Mouse (Mus musculus) thymus, adult 2 months (tissue): ENCODE data around the gene Plekhm2. TPM values are rescaled to one million over a fixed set of nuclear protein-coding genes. Genes with fewer than 3 reads are reported as not detected.

Source experiments
- DNase-seq: peaks from one replicate; pipeline ENCODE4 v3.0.0; 2021
- H3K27ac ChIP-seq: fragments of 200-500 bp; 2 replicates; pipeline ENCODE4 v1.5.1; 2012; ENCODE audit warnings: low read length, control low read depth; ENCODE audit not compliant: control insufficient read depth, insufficient read depth
- H3K27me3 ChIP-seq: fragments of 200-500 bp; 2 replicates; pipeline ENCODE4 v1.6.1; 2012; ENCODE audit warnings: mild to moderate bottlenecking, low read length, moderate library complexity, mixed read lengths; ENCODE audit not compliant: control insufficient read depth, insufficient read depth
- H3K36me3 ChIP-seq: fragments of 200-500 bp; 2 replicates; pipeline ENCODE4 v1.6.1; 2012; ENCODE audit warnings: mild to moderate bottlenecking, low read length, moderate library complexity; ENCODE audit not compliant: control insufficient read depth, insufficient read depth
- H3K4me1 ChIP-seq: fragments of 200-500 bp; replicated peaks from 2 replicates; pipeline ENCODE4 v1.6.1; 2012; ENCODE audit warnings: low read length; ENCODE audit not compliant: control insufficient read depth, insufficient read depth
- H3K4me3 ChIP-seq: fragments of 200-500 bp; 2 replicates; pipeline ENCODE4 v1.5.1; 2012; ENCODE audit warnings: mild to moderate bottlenecking, low read length, control low read depth, moderate library complexity; ENCODE audit not compliant: control insufficient read depth, insufficient read depth
- CTCF ChIP-seq: fragments of 200-500 bp; IDR thresholded peaks from 2 replicates; pipeline ENCODE4 v1.5.1; 2012; ENCODE audit warnings: mild to moderate bottlenecking, control low read depth, low read length, moderate library complexity, borderline replicate concordance; ENCODE audit not compliant: control insufficient read depth, poor library complexity, insufficient read depth; ENCODE audit errors: extremely low read depth
- POLR2A ChIP-seq: fragments of 200-500 bp; IDR thresholded peaks from 2 replicates; pipeline ENCODE4 v1.6.1; 2012; ENCODE audit warnings: mild to moderate bottlenecking, low read length, control low read depth, moderate library complexity; ENCODE audit not compliant: control insufficient read depth, poor library complexity, insufficient read depth; ENCODE audit errors: extremely low read depth
- WGBS: fragments of 180-500 bp; shearing (Covaris S2); methylation state at CpG from one replicate; pipeline ENCODE4 v1.1.7; 2018; 5-methylcytosine and 5-hydroxymethylcytosine counted together
- polyA plus RNA-seq: library from polyadenylated mRNA; depleted of rRNA; stranded (reverse); fragments of >200 nt; gene quantifications from 2 replicates; pipeline ENCODE4 v1.2.3, GENCODE M21; 2012

Plekhm2 gene
- polyA plus RNA-seq, 1 experiment: 71.4 TPM

DNA sequence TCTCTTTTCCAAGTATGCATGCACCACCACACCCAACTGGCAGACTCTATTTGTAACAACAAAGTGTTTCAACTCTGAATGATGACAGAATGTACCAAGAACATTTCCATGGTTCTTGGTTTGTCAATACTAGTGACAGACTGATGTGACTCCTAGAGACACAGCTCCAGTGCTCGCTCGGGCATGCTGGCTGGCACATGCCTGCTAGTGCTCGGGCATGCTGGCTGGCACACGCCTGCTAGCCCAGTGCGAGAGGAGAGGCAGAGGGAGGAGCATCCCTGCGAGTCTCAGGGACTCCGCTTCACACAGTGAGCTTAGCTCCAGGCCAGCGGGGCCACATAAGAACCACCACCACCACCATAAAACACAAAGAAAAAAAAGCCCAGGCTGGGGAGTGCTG lies 30.0 kb upstream of the Plekhm2 start:
- Histone ChIP-seq H3K27ac (no peak overlapping the region), H3K4me1 (no peaks in the 10 kb centered on the region), H3K36me3 (peaks cover 47% of the 10 kb centered on the region), H3K27me3 (no peaks in the 10 kb centered on the region), H3K4me3 (no peak overlapping the region)
- DNase-seq: no peak
- TF ChIP-seq POLR2A (no peak), CTCF (no peak)
- WGBS: 96% methylated on average over 8 of the region's 8 CpGs

- 94% methylated on average over 8 of the region's 8 CpGs for WGBS
- TF ChIP-seq CTCF: no peak
- TF ChIP-seq POLR2A: no peak
- H3K4me1 ChIP-seq: no peaks in the 10 kb centered on the region
- peaks cover 56% of the 10 kb centered on the region for H3K36me3 ChIP-seq
- H3K27me3 ChIP-seq: no peaks in the 10 kb centered on the region
- no peak overlapping the region for H3K27ac ChIP-seq
- H3K4me3 ChIP-seq: no peak overlapping the region
- no peak for DNase-seq
These were observed 23.8 kb upstream of the Plekhm2 start for GRCm38 (mm10) chr4:141688505-141688904.

DNA sequence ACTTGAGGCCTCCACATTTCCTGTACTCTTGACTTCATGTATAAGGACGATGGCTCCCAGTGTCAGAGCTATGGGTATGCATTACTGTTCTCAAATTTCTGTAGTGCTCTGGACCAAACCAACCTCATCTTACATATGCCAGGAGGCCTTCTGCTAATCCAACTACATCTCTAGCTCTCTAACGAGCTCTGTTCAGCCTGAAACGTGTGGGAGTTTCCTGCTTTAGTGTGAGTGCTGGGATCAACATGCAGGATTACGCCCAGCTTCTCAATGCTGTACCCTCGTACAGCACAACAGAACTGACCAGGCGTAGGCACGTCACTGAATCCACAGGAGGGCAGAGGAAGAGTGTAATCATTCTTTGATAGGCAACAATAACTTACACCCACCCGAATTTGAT lies 21.8 kb upstream of the Plekhm2 start:
- 95% methylated on average over 8 of the region's 8 CpGs for WGBS
- H3K36me3 ChIP-seq: peaks cover 40% of the 10 kb centered on the region

DNA sequence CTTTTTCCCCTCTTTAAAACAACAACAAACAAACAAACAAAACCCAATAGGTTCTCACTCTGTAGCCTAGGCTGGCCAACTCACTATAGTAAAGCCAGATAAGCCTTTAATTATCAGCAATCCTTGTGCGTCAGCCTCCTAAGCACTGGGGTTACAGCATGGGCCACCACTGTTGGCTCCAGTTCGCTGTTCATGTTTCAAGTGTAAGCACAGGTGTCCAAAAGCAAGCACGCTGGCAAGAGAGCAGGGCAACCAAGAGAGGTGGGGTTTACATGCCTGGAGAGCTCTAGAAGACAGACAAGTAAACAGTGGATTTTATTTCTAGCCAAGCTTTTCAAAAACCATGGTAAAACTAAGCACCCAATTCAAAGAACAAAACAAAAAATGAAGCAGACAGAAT lies 21.4 kb upstream of the Plekhm2 start:
- peaks cover 35% of the 10 kb centered on the region for H3K36me3 ChIP-seq
- WGBS: 98% methylated on average over 3 of the region's 3 CpGs

More for the DNA sequence above, 21.8 kb upstream of the Plekhm2 start:
- Histone ChIP-seq H3K4me1 (no peaks in the 10 kb centered on the region), H3K4me3 (no peak overlapping the region), H3K27me3 (no peaks in the 10 kb centered on the region), H3K27ac (no peak overlapping the region)
- no peak for TF ChIP-seq POLR2A
- TF ChIP-seq CTCF: no peak
- DNase-seq: no peak

GRCm38 (mm10) chr4:141685499-141685898 lies 20.8 kb upstream of the Plekhm2 start, which contains the start of gene Rsc1a1:
Rsc1a1 (minus strand) TSS chr4:141685599.
- H3K27me3 ChIP-seq: no peaks in the 10 kb centered on the region

More for the DNA sequence above, 21.4 kb upstream of the Plekhm2 start:
- Histone ChIP-seq H3K4me3 (no peak overlapping the region), H3K27ac (no peak overlapping the region), H3K4me1 (no peaks in the 10 kb centered on the region), H3K27me3 (no peaks in the 10 kb centered on the region)
- no peak for TF ChIP-seq CTCF
- no peak for TF ChIP-seq POLR2A
- DNase-seq: no peak

DNA sequence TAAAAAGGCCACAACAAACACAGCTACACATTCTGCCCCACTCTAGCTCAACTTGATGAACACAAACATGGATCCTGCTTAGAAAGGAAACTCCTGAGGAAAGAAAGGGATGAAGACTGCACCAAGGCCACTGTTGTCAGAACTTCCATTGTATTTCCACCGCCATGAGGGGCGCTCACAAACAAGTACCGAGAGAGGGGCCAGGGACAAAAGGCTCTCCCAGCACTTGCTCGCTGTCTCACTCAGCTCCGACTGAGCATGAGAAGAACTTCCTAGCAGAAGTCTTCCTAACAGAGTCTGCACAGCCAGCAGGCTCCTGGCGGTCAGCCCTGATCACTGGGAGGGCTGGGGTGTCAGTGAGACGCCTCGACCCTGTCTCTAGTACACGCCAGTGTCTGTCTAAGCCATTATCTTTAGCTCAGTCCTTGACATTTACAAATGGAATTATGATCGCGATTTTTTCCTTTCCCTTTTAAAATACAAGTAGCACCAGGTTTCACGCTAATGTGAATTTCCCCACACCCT lies 18.1 kb upstream of the Plekhm2 start:
- no peak for DNase-seq
- Histone ChIP-seq H3K4me1 (no peaks in the 10 kb centered on the region), H3K27me3 (no peaks in the 10 kb centered on the region), H3K27ac (no peak overlapping the region), H3K36me3 (peaks cover 26% of the 10 kb centered on the region), H3K4me3 (no peak overlapping the region)
- TF ChIP-seq CTCF (no peak), POLR2A (no peak)
- WGBS: 95% methylated on average over 12 of the region's 12 CpGs

More at GRCm38 (mm10) chr4:141685499-141685898, 20.8 kb upstream of the Plekhm2 start, which contains the start of gene Rsc1a1:
- Histone ChIP-seq H3K36me3 (peaks cover 31% of the 10 kb centered on the region), H3K4me3 (no peak within 1 kb of the TSS), H3K4me1 (no peaks in the 10 kb centered on the region), H3K27ac (no peak within 1 kb of the TSS)
- no peak for DNase-seq
- WGBS: 98% methylated on average over 6 of the region's 6 CpGs
- TF ChIP-seq POLR2A: no peak
- no peak for TF ChIP-seq CTCF

GRCm38 (mm10) chr4:141681767-141682166 lies 17.1 kb upstream of the Plekhm2 start:
- DNase-seq: no peak
- H3K27me3 ChIP-seq: no peaks in the 10 kb centered on the region
- no peak overlapping the region for H3K27ac ChIP-seq
- TF ChIP-seq CTCF: no peak
- no peak for TF ChIP-seq POLR2A
- no peaks in the 10 kb centered on the region for H3K4me1 ChIP-seq
- H3K36me3 ChIP-seq: peaks cover 26% of the 10 kb centered on the region
- no peak overlapping the region for H3K4me3 ChIP-seq
- 89% methylated on average over 7 of the region's 7 CpGs for WGBS
